Mouse (Mus musculus) heart, adult 8-10 months (tissue): Measurements from ENCODE around the gene Slc25a43. TPM values are rescaled to one million over a fixed set of nuclear protein-coding genes. Genes with fewer than 3 reads are reported as not detected.

ENCODE experiments used
- DNase-seq: peaks from one replicate; pipeline ENCODE4 v3.0.0; 2022; ENCODE audit warnings: low spot score
- total RNA-seq, 4 experiments: library from RNA; stranded (reverse); gene quantifications; 2 replicates each; pipeline ENCODE4 v1.2.4; 2022

The Slc25a43 gene
- total RNA-seq, 4 experiments from 2014 or later = 0.53 TPM; not detected in 3

DNA sequence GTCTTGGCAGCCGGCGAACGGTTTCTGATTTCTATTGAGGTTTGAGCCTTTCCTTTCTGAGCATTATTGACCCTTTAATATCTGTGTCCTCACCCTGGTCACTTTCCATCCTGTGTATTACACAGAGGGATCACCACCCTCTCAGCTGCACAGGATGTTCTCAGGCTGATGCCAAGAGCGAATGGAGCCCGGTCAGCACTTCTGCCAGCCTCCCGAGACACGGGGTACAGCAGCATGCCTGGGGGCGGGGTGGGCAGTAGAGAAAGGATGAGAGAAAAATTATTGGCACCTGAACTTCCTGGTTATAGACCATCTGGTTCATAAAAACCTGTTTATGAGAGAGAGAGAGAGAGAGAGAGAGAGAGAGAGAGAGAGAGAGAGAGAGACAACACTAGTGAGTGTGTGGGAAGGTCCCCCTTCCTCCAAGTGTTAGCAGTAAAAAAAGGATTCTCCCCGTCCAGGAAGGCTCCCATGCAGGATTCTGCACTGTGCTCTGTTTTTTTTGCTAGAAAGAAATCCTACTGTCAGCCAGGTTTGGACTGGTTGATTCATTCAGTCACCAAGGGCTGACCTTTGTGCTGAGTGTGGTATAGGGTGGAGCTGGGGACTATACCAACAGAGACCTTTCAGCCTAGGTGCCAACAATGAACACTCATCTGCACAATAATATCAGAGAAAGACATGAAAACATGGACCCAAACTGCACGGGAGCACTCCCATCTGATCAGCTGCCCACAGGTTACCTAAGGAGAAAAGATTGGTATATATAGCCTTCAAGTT lies 80.7 kb downstream of the Slc25a43 start:
- DNase-seq = no peak

DNA sequence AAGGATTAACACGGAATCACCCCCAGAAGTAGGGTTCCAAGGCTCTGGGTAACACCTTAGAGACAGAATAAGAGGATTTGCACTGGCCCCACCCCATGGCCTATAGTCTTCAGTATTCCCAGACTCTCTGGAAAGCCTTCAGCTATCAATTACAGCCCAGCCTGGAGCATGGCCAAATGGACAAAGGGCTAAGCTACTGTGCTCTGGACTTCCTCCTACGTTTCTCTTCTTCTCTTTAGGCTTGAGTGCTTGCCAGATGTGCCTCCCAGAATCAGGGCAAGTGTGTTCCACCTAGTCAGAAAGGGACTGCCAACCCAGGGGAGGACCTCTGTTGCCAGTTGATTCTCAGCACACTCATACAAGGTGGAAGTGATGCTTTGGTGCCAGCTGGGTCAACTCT lies 81.6 kb downstream of the Slc25a43 start:
- no peak for DNase-seq

Other genes starting within 250 kb of the Slc25a43 start
- gene Pgrmc1, start 145.5 kb upstream of the Slc25a43 start, total RNA-seq = 10 to 100 TPM; 18.6 to 21.4 (median 19.8) TPM
- 1 to 10 TPM; 1.6 to 3.1 (median 2.6) TPM for gene Akap17b, start 98.3 kb upstream of the Slc25a43 start, total RNA-seq
- gene Slc25a5, start 52.0 kb downstream of the Slc25a43 start, total RNA-seq = 100 to 1,000 TPM; 320 to 424 (median 359) TPM
- 10 to 100 TPM; 61.7 to 72.1 (median 66.5) TPM for gene Ube2a, start 130.2 kb downstream of the Slc25a43 start, total RNA-seq
- gene C330007P06Rik, start 130.5 kb downstream of the Slc25a43 start, total RNA-seq = 10 to 100 TPM; 14.4 to 16.6 (median 15.4) TPM
- gene Nkrf, start 159.2 kb downstream of the Slc25a43 start, total RNA-seq = 1 to 10 TPM; 3.2 to 4.2 (median 3.5) TPM
- gene Sept6, start 248.1 kb downstream of the Slc25a43 start, total RNA-seq = 1 to 10 TPM; 2.4 to 6.1 (median 3.7) TPM